Mouse (Mus musculus): Measurements from ENCODE around the gene Prok2. TPM values are rescaled to one million over a fixed set of nuclear protein-coding genes. Genes with fewer than 3 reads are reported as not detected.

The Prok2 gene
- 2.6 and 2.8 TPM in 2 replicates for polyA plus RNA-seq (2015; fragmentation: Nextera tagmentation; extraction: Ambion mirVana)

GRCm38 (mm10) chr6:99725971-99726561, at the start of gene Prok2:
Gene Prok2 (minus strand): TSS chr6:99726392.
- Histone ChIP-seq H3K4me2 (peak within 1 kb of the TSS; percentile 97), H3K4me3 (peak within 1 kb of the TSS; percentile 48), H3K9me3 (no peaks in the 10 kb centered on the region), H3K4me1 (peaks cover 23% of the 10 kb centered on the region), H3K9ac (peak within 1 kb of the TSS; percentile 37; the same call in 1 of the 2 replicates), H3K27me3 (peaks cover 35% of the 10 kb centered on the region), H3K36me3 (no peaks in the 10 kb centered on the region), H3K27ac (peak within 1 kb of the TSS; percentile 43; the same call in 1 of the 2 replicates)
- WGBS, result under 1% methylated on average over 61 of the region's 61 CpGs
- no peak for ATAC-seq (ENCODE audit: insufficient number of reproducible peaks, low FRiP score, low TSS enrichment, low read depth)

- Histone ChIP-seq H3K4me1 (peaks cover 3% of the 10 kb centered on the region; the same call in 1 of the 2 replicates), H3K27ac (no peak overlapping the region), H3K9ac (no peak overlapping the region), H3K4me2 (no peak overlapping the region), H3K9me3 (no peaks in the 10 kb centered on the region), H3K27me3 (no peaks in the 10 kb centered on the region), H3K36me3 (no peaks in the 10 kb centered on the region), H3K4me3 (no peak overlapping the region)
- 79% methylated on average over 10 of the region's 10 CpGs for WGBS
- no peak for ATAC-seq (ENCODE audit: insufficient number of reproducible peaks, low FRiP score, low TSS enrichment, low read depth)
Measured at GRCm38 (mm10) chr6:99774680-99775079, 48.5 kb upstream of the Prok2 start.

DNA sequence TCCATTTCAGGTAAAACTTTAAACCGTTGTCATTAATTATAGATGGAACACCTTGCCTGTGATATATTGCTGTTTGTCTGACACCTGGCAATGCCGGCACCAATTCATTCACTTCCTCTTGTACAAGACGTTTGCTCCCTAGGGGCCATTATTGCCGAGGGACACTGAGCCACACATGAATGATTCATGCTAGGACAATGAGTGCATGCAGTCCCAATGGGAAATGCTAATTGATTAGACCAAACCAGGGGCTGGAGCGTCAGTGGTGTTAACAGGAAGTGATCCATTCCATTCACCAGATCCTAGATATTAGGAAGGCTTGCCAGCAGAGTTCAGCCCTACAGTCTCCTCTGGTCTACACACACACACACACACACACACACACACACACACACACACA, 42.3 kb upstream of the Prok2 start:
- Histone ChIP-seq H3K36me3 (no peaks in the 10 kb centered on the region), H3K4me1 (no peaks in the 10 kb centered on the region), H3K27me3 (no peaks in the 10 kb centered on the region), H3K9me3 (no peaks in the 10 kb centered on the region), H3K27ac (no peak overlapping the region), H3K4me2 (no peak overlapping the region), H3K9ac (no peak overlapping the region), H3K4me3 (no peak overlapping the region)
- ATAC-seq (ENCODE audit: insufficient number of reproducible peaks, low FRiP score, low TSS enrichment, low read depth), result no peak
- 19% methylated on average over 5 of the region's 5 CpGs for WGBS

GRCm38 (mm10) chr6:99764916-99765315, 38.7 kb upstream of the Prok2 start:
- no peak overlapping the region for H3K9ac ChIP-seq
- H3K9me3 ChIP-seq, result no peaks in the 10 kb centered on the region
- WGBS, result 78% methylated on average over 3 of the region's 3 CpGs
- no peaks in the 10 kb centered on the region for H3K27me3 ChIP-seq
- H3K36me3 ChIP-seq, result no peaks in the 10 kb centered on the region
- no peak overlapping the region for H3K27ac ChIP-seq
- no peak overlapping the region for H3K4me2 ChIP-seq
- no peak for ATAC-seq (ENCODE audit: insufficient number of reproducible peaks, low FRiP score, low TSS enrichment, low read depth)
- H3K4me3 ChIP-seq, result no peak overlapping the region
- no peaks in the 10 kb centered on the region for H3K4me1 ChIP-seq

DNA sequence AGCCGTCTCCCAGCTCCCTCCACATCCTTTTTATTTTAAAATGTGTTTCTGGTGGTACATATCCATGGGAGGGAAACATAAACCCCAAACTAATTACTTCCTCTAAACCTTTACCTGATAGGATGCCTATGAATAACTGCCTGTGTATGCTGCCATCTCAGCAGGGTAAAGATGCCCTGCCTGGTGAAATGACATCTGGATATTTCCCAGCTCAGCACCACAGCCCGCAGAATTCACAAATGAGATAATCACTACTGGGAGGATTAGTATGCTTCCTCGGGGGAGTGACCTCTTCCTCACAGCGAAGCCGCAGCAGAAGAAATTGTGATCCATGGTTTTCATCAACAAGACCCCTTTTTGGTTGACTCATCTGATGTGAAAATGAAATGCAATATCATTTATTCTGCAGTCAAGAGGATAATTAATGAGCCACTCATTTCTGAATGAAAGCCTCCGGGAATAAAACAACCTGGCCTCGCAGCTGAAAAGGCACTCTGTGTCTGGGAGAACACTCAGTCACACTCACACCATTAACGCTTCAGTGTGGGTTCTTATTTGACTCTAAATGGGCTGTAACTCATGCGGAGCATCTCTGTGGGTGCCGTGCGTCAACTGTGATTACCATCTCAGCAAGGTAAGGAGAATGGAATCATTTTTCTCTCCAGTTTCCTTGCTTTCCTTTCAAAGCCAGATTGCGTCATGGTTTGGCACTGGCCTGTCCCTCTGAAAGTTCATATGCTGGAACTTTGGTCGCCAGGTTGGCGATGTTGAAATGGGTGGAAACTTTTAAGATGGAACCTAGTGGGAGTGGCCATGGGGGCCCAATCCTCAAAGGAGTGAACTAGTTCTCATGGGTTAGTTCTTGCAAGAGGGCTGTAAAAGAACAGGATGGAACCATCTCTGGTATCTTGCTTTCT, 36.1 kb upstream of the Prok2 start:
- Histone ChIP-seq H3K36me3 (no peaks in the 10 kb centered on the region), H3K27me3 (no peaks in the 10 kb centered on the region), H3K4me2 (no peak overlapping the region), H3K9ac (no peak overlapping the region), H3K9me3 (no peaks in the 10 kb centered on the region), H3K27ac (no peak overlapping the region), H3K4me3 (no peak overlapping the region), H3K4me1 (no peaks in the 10 kb centered on the region)
- ATAC-seq (ENCODE audit: insufficient number of reproducible peaks, low FRiP score, low TSS enrichment, low read depth), result no peak
- WGBS, result 62% methylated on average over 14 of the region's 14 CpGs

DNA sequence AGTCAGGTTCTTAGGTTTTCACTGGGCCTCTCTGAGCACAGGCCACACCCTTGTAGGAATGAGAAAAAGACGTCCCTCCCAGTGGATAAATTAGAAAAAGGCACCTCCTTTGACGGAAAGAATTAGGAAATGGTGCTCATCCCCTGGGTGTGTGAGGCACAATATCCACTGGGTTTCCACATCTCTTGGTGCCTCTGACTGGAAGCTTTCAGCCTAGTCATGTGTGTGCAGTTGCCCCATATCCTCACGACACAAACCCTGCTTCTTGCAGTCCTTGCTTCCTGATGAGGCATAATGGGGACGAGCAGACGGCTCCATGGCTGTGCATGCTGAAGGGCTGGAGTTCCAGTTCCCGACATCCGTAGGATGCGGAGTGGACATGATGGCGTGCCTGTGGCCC, 29.9 kb upstream of the Prok2 start:
- Histone ChIP-seq H3K4me1 (no peaks in the 10 kb centered on the region), H3K9ac (no peak overlapping the region), H3K4me3 (no peak overlapping the region), H3K36me3 (no peaks in the 10 kb centered on the region), H3K27me3 (no peaks in the 10 kb centered on the region), H3K27ac (no peak overlapping the region), H3K9me3 (no peaks in the 10 kb centered on the region), H3K4me2 (no peak overlapping the region)
- ATAC-seq (ENCODE audit: insufficient number of reproducible peaks, low FRiP score, low TSS enrichment, low read depth), result no peak
- WGBS, result 74% methylated on average over 9 of the region's 9 CpGs

DNA sequence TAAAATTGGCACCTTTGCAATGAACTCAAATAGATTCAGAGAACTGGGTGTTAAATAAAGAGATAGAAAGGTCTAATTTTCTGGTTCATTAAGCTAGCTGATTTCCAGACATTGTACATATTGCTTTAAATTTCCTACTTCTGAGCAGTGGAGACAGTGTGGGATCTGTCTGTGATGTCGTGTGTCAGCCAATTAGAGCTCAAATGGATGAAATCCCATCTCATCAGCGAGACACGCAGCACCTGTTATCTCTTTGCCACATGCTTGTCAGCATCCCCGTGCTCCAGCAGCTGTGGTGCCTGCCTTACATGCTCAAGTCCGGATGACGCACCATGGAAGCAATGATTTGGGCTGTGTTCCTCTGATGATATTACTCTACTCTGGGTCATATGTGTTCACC, 25.1 kb upstream of the Prok2 start:
- Histone ChIP-seq H3K9ac (no peak overlapping the region), H3K36me3 (no peaks in the 10 kb centered on the region), H3K4me1 (no peaks in the 10 kb centered on the region), H3K9me3 (no peaks in the 10 kb centered on the region), H3K27me3 (no peaks in the 10 kb centered on the region), H3K27ac (no peak overlapping the region), H3K4me3 (no peak overlapping the region), H3K4me2 (no peak overlapping the region)
- ATAC-seq (ENCODE audit: insufficient number of reproducible peaks, low FRiP score, low TSS enrichment, low read depth), result no peak
- 69% methylated on average over 6 of the region's 6 CpGs for WGBS

- WGBS, result 72% methylated on average over 5 of the region's 5 CpGs
- Histone ChIP-seq H3K4me2 (no peak overlapping the region), H3K9me3 (no peaks in the 10 kb centered on the region), H3K4me3 (no peak overlapping the region), H3K9ac (no peak overlapping the region), H3K36me3 (no peaks in the 10 kb centered on the region), H3K27ac (no peak overlapping the region), H3K27me3 (no peaks in the 10 kb centered on the region), H3K4me1 (no peaks in the 10 kb centered on the region)
- no peak for ATAC-seq (ENCODE audit: insufficient number of reproducible peaks, low FRiP score, low TSS enrichment, low read depth)
Measured at GRCm38 (mm10) chr6:99746275-99746674, 20.1 kb upstream of the Prok2 start.

GRCm38 (mm10) chr6:99742866-99743265, 16.7 kb upstream of the Prok2 start:
- Histone ChIP-seq H3K9ac (no peak overlapping the region), H3K9me3 (no peaks in the 10 kb centered on the region), H3K4me3 (no peak overlapping the region), H3K27ac (no peak overlapping the region), H3K4me2 (no peak overlapping the region), H3K36me3 (no peaks in the 10 kb centered on the region), H3K4me1 (no peaks in the 10 kb centered on the region), H3K27me3 (no peaks in the 10 kb centered on the region)
- no peak for ATAC-seq (ENCODE audit: insufficient number of reproducible peaks, low FRiP score, low TSS enrichment, low read depth)
- WGBS, result 74% methylated on average over 3 of the region's 3 CpGs

- H3K36me3 ChIP-seq, result no peaks in the 10 kb centered on the region
- H3K27ac ChIP-seq, result no peak overlapping the region
- 81% methylated on average over 5 of the region's 5 CpGs for WGBS
- no peak overlapping the region for H3K4me2 ChIP-seq
- no peak overlapping the region for H3K9ac ChIP-seq
- no peak overlapping the region for H3K4me3 ChIP-seq
- H3K27me3 ChIP-seq, result peaks cover 9% of the 10 kb centered on the region; the same call in 1 of the 2 replicates
- H3K4me1 ChIP-seq, result no peaks in the 10 kb centered on the region
- no peaks in the 10 kb centered on the region for H3K9me3 ChIP-seq
- no peak for ATAC-seq (ENCODE audit: insufficient number of reproducible peaks, low FRiP score, low TSS enrichment, low read depth)
Measured at GRCm38 (mm10) chr6:99734666-99735065, 8.5 kb upstream of the Prok2 start.

DNA sequence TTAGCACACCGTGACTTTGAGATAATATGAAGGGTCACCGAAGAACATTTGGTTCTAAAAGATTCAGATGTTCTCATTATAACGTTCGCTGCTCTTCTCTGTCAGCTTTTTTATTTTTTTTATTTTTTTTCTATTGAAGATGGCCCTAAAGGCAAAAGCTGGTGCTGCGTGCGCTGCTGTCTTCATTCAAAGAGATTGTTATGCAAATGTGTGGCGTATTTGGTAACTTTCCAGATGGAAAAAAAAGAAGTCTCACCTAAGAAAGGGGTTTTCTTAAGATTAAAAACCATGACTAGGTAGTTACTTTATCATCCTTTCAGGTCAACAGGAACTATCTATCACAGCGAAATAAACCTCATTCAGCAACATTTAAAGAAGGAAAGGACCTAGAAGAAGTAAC, 6.5 kb upstream of the Prok2 start:
- peaks cover 9% of the 10 kb centered on the region; the same call in 1 of the 2 replicates for H3K27me3 ChIP-seq
- H3K4me1 ChIP-seq, result no peaks in the 10 kb centered on the region
- no peak overlapping the region for H3K27ac ChIP-seq
- H3K9ac ChIP-seq, result no peak overlapping the region
- H3K4me3 ChIP-seq, result no peak overlapping the region
- 81% methylated on average over 8 of the region's 8 CpGs for WGBS
- no peaks in the 10 kb centered on the region for H3K9me3 ChIP-seq
- H3K4me2 ChIP-seq, result no peak overlapping the region
- ATAC-seq (ENCODE audit: insufficient number of reproducible peaks, low FRiP score, low TSS enrichment, low read depth), result no peak
- no peaks in the 10 kb centered on the region for H3K36me3 ChIP-seq

DNA sequence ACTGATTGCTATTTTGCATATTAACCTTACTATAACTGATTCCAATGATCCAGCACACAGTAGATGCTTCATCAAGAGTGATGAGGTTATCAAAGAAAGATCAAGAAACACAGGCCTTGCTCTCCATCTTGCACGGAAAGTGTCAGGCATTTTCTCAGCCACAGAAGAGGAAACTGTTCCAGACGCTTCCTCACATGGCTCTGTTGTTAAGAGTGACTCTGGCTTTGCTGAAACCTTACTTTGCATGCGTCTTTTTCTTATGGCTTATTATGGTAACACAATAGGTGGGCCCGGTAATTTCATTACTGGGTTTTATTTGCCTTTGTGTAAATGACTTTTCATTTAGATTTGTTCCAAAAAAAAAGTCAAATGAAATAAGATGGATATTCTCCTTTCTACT, 5.7 kb upstream of the Prok2 start:
- Histone ChIP-seq H3K27me3 (peaks cover 11% of the 10 kb centered on the region; the same call in 1 of the 2 replicates), H3K36me3 (no peaks in the 10 kb centered on the region), H3K4me2 (no peak overlapping the region), H3K9me3 (no peaks in the 10 kb centered on the region), H3K27ac (no peak overlapping the region), H3K9ac (no peak overlapping the region), H3K4me3 (no peak overlapping the region), H3K4me1 (peaks cover 7% of the 10 kb centered on the region)
- no peak for ATAC-seq (ENCODE audit: insufficient number of reproducible peaks, low FRiP score, low TSS enrichment, low read depth)
- WGBS, result 76% methylated on average over 4 of the region's 4 CpGs

All from limb, embryonic 15.5 days (tissue).